Mouse (Mus musculus): ENCODE data around the gene Tmem175. TPM values are rescaled to one million over a fixed set of nuclear protein-coding genes. Genes with fewer than 3 reads are reported as not detected.
A peak's percentile ranks its signal among the peaks of the same experiment; 100 is the strongest.

Gene Tmem175
- total and polyA plus RNA-seq, 2 experiments from 2014 or later, result 12.3 to 24.5 TPM

DNA sequence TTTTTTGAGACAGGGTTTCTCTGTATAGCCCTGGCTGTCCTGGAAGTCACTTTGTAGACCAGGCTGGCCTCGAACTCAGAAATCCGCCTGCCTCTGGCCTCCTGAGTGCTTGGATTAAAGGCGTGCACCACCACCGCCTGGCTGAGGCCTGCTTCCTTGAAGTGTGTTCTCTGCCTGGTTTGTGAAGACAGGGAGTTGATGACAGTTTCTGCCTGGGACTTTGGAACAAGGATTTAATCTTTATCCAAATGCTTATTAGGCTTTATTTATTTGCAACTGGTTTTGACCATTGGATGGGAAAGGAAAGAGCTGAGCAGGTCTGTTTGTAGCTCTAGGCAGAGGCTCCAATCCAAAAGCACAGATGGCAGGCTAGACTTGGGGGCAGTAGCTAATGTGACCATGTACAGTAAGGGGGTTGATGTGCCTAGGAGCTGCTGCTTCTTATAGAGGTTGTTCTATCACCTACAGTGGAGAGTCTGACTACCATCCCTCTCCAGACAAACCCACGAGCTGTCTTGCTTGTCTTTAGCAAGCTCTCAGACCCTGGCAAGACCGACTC is 48.8 kb downstream of the Tmem175 start:
- ATAC-seq (ENCODE audit: insufficient read depth, low read depth) (no peak), DNase-seq (ENCODE audit: low spot score) (no peak)
- TF ChIP-seq EP300 (IDR thresholded peaks at IDR 0.05; ENCODE audit: low read depth) (no peak), CTCF (IDR thresholded peaks at IDR 0.05; ENCODE audit: low read depth) (no peak)
- Histone ChIP-seq H3K36me3 (replicated peaks; ENCODE audit: control insufficient read depth, insufficient read depth, low read length) (0 out of 2 replicates have a peak, but pooled peaks cover 19% of the 10 kb centered on the region), H3K27ac (ENCODE audit: low read depth) (no peak overlapping the region), H3K4me3 (ENCODE audit: low read depth, low read length) (no peak overlapping the region), H3K4me1 (ENCODE audit: control insufficient read depth, insufficient read depth) (peaks cover 10% of the 10 kb centered on the region), H3K4me2 (ENCODE audit: low read depth, low read length) (no peak overlapping the region), H3K9ac (replicated peaks; ENCODE audit: low read depth, low read length) (no peak overlapping the region), H3K27me3 (ENCODE audit: control insufficient read depth, insufficient read depth, low read length) (no peaks in the 10 kb centered on the region), H3K9me3 (replicated peaks; ENCODE audit: control insufficient read depth, low read length) (no peaks in the 10 kb centered on the region)
- WGBS, result 87% methylated on average over 6 of the region's 6 CpGs

DNA sequence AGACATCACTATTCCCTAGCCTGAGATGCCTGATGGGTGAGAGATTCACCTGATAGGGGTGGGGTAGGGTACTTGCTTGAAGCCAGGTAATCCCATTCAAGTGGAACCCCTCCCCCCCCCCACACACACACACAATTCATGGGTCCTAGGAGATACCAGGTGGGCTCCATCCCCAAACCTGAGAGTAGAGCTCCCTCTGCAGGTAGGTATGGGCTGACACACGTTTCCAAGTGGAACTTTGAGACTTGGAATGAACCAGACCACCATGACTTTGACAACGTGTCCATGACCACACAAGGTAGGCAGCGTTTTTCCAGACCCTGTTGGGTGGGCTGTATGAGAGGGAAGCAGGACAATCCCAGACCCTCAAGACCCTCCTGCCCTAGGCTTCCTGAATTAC is 50.3 kb downstream of the Tmem175 start:
- Histone ChIP-seq H3K9me3 (replicated peaks; ENCODE audit: control insufficient read depth, low read length) (no peaks in the 10 kb centered on the region), H3K4me1 (ENCODE audit: control insufficient read depth, insufficient read depth) (peaks cover 10% of the 10 kb centered on the region), H3K27me3 (ENCODE audit: control insufficient read depth, insufficient read depth, low read length) (no peaks in the 10 kb centered on the region), H3K4me2 (ENCODE audit: low read depth, low read length) (no peak overlapping the region), H3K9ac (replicated peaks; ENCODE audit: low read depth, low read length) (no peak overlapping the region), H3K27ac (ENCODE audit: low read depth) (no peak overlapping the region), H3K36me3 (replicated peaks; ENCODE audit: control insufficient read depth, insufficient read depth, low read length) (0 out of 2 replicates have a peak, but pooled peaks cover 18% of the 10 kb centered on the region), H3K4me3 (ENCODE audit: low read depth, low read length) (no peak overlapping the region)
- DNase-seq (ENCODE audit: low spot score) (no peak), ATAC-seq (ENCODE audit: insufficient read depth, low read depth) (no peak)
- WGBS, result 53% methylated on average over 3 of the region's 3 CpGs
- no peak for TF ChIP-seq EP300 (IDR thresholded peaks at IDR 0.05; ENCODE audit: low read depth)
- peak; percentile 29 for TF ChIP-seq CTCF (IDR thresholded peaks at IDR 0.05; ENCODE audit: low read depth)

DNA sequence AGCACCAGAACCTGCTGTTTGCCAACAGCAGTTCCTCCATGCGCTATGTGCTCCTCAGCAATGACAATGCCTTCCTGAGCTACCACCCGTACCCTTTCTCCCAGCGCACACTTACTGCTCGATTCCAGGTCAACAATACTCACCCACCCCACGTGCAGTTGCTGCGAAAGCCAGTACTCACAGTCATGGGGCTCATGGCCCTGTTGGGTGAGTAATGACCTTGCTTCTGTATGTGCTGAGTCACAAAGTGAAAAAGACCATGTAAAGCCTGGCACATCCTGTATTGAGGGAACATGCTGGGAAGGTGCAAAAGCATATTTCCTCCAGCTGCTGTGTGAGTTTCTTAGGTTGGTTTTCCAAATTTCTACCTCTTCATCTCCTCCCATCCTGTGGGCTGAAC is 51.3 kb downstream of the Tmem175 start:
- Histone ChIP-seq H3K27me3 (ENCODE audit: control insufficient read depth, insufficient read depth, low read length) (no peaks in the 10 kb centered on the region), H3K36me3 (replicated peaks; ENCODE audit: control insufficient read depth, insufficient read depth, low read length) (0 out of 2 replicates have a peak, but pooled peaks cover 18% of the 10 kb centered on the region), H3K9ac (replicated peaks; ENCODE audit: low read depth, low read length) (no peak overlapping the region), H3K4me3 (ENCODE audit: low read depth, low read length) (no peak overlapping the region), H3K9me3 (replicated peaks; ENCODE audit: control insufficient read depth, low read length) (no peaks in the 10 kb centered on the region), H3K4me1 (ENCODE audit: control insufficient read depth, insufficient read depth) (peaks cover 10% of the 10 kb centered on the region), H3K4me2 (ENCODE audit: low read depth, low read length) (no peak overlapping the region), H3K27ac (ENCODE audit: low read depth) (no peak overlapping the region)
- no peak for DNase-seq (ENCODE audit: low spot score)
- TF ChIP-seq CTCF (IDR thresholded peaks at IDR 0.05; ENCODE audit: low read depth) (no peak), EP300 (IDR thresholded peaks at IDR 0.05; ENCODE audit: low read depth) (no peak)
- 94% methylated on average over 6 of the region's 6 CpGs for WGBS
- ATAC-seq (ENCODE audit: insufficient read depth, low read depth), result no peak

GRCm38 (mm10) chr5:108689091-108689490 is 59.5 kb downstream of the Tmem175 start:
- no peaks in the 10 kb centered on the region for H3K9me3 ChIP-seq (replicated peaks; ENCODE audit: control insufficient read depth, low read length)
- H3K36me3 ChIP-seq (replicated peaks; ENCODE audit: control insufficient read depth, insufficient read depth, low read length), result no peaks in the 10 kb centered on the region
- H3K4me3 ChIP-seq (ENCODE audit: low read depth, low read length), result no peak overlapping the region
- no peak overlapping the region for H3K27ac ChIP-seq (ENCODE audit: low read depth)
- no peak overlapping the region for H3K9ac ChIP-seq (replicated peaks; ENCODE audit: low read depth, low read length)
- ATAC-seq (ENCODE audit: insufficient read depth, low read depth), result no peak
- no peaks in the 10 kb centered on the region for H3K27me3 ChIP-seq (ENCODE audit: control insufficient read depth, insufficient read depth, low read length)
- no peak for TF ChIP-seq CTCF (IDR thresholded peaks at IDR 0.05; ENCODE audit: low read depth)
- TF ChIP-seq EP300 (IDR thresholded peaks at IDR 0.05; ENCODE audit: low read depth), result no peak
- 0 out of 2 replicates have a peak, but pooled peaks cover 6% of the 10 kb centered on the region for H3K4me1 ChIP-seq (ENCODE audit: control insufficient read depth, insufficient read depth)
- no peak overlapping the region for H3K4me2 ChIP-seq (ENCODE audit: low read depth, low read length)
- 76% methylated on average over 5 of the region's 5 CpGs for WGBS
- DNase-seq (ENCODE audit: low spot score), result no peak

GRCm38 (mm10) chr5:108691152-108691551 is 61.6 kb downstream of the Tmem175 start:
- H3K27me3 ChIP-seq (ENCODE audit: control insufficient read depth, insufficient read depth, low read length), result no peaks in the 10 kb centered on the region
- no peak overlapping the region for H3K9ac ChIP-seq (replicated peaks; ENCODE audit: low read depth, low read length)
- H3K36me3 ChIP-seq (replicated peaks; ENCODE audit: control insufficient read depth, insufficient read depth, low read length), result no peaks in the 10 kb centered on the region
- no peak overlapping the region for H3K4me3 ChIP-seq (ENCODE audit: low read depth, low read length)
- no peak overlapping the region for H3K4me2 ChIP-seq (ENCODE audit: low read depth, low read length)
- no peak overlapping the region for H3K27ac ChIP-seq (ENCODE audit: low read depth)
- ATAC-seq (ENCODE audit: insufficient read depth, low read depth) (no peak), DNase-seq (ENCODE audit: low spot score) (no peak)
- H3K9me3 ChIP-seq (replicated peaks; ENCODE audit: control insufficient read depth, low read length), result no peaks in the 10 kb centered on the region
- TF ChIP-seq EP300 (IDR thresholded peaks at IDR 0.05; ENCODE audit: low read depth) (no peak), CTCF (IDR thresholded peaks at IDR 0.05; ENCODE audit: low read depth) (no peak; the same call in 1 of the 2 replicates)
- WGBS, result 64% methylated on average over 4 of the region's 4 CpGs
- 0 out of 2 replicates have a peak, but pooled peaks cover 6% of the 10 kb centered on the region for H3K4me1 ChIP-seq (ENCODE audit: control insufficient read depth, insufficient read depth)

GRCm38 (mm10) chr5:108692271-108692670 is 62.7 kb downstream of the Tmem175 start, which contains the start of gene Fgfrl1:
Fgfrl1 (plus strand) TSS chr5:108692382.
- H3K27ac ChIP-seq (ENCODE audit: low read depth), result no peak within 1 kb of the TSS
- 3% methylated on average over 16 of the region's 18 CpGs for WGBS
- peak within 1 kb of the TSS; percentile 99 for H3K4me2 ChIP-seq (ENCODE audit: low read depth, low read length)
- H3K4me1 ChIP-seq (ENCODE audit: control insufficient read depth, insufficient read depth), result 0 out of 2 replicates have a peak, but pooled peaks cover 6% of the 10 kb centered on the region
- H3K36me3 ChIP-seq (replicated peaks; ENCODE audit: control insufficient read depth, insufficient read depth, low read length), result no peaks in the 10 kb centered on the region
- no peaks in the 10 kb centered on the region for H3K9me3 ChIP-seq (replicated peaks; ENCODE audit: control insufficient read depth, low read length)
- peak within 1 kb of the TSS; percentile 85 for H3K4me3 ChIP-seq (ENCODE audit: low read depth, low read length)
- no peak within 1 kb of the TSS for H3K9ac ChIP-seq (replicated peaks; ENCODE audit: low read depth, low read length)
- TF ChIP-seq EP300 (IDR thresholded peaks at IDR 0.05; ENCODE audit: low read depth) (no peak), CTCF (IDR thresholded peaks at IDR 0.05; ENCODE audit: low read depth) (peak; percentile 49)
- no peaks in the 10 kb centered on the region for H3K27me3 ChIP-seq (ENCODE audit: control insufficient read depth, insufficient read depth, low read length)
- DNase-seq (ENCODE audit: low spot score), result peak; percentile 19
- no peak for ATAC-seq (ENCODE audit: insufficient read depth, low read depth)
